Mouse (Mus musculus) layer of hippocampus, adult 9-10 months (tissue): Measurements from ENCODE around the gene Gatad2b.
"Not testable (repeated sequence)": the region's sequence is repeated elsewhere in the genome, so short reads cannot be mapped to it uniquely, and the experiment has no call there.

Source experiments
- DNase-seq: peaks from one replicate; pipeline ENCODE4 v3.0.0; 2022; ENCODE audit warnings: low spot score

Gatad2b gene

GRCm38 (mm10) chr3:90292345-90293275, at the start of gene Gatad2b:
TSS of gene Gatad2b (plus strand) at chr3:90293178.
- DNase-seq, result peak; percentile 100

GRCm38 (mm10) chr3:90245406-90245805, 47.6 kb upstream of the Gatad2b start:
- no peak for DNase-seq

- DNase-seq, result no peak
These were observed 45.4 kb upstream of the Gatad2b start for GRCm38 (mm10) chr3:90247630-90247959.

GRCm38 (mm10) chr3:90247960-90248745, 44.8 kb upstream of the Gatad2b start, which contains the start of gene Slc39a1:
TSS of gene Slc39a1 (plus strand) at chr3:90248172.
- peak; percentile 92 for DNase-seq

GRCm38 (mm10) chr3:90248746-90249100, 44.3 kb upstream of the Gatad2b start:
- no peak for DNase-seq

GRCm38 (mm10) chr3:90250791-90251190, 42.2 kb upstream of the Gatad2b start:
- DNase-seq, result no peak

- not testable (repeated sequence) for DNase-seq
These were observed 41.2 kb upstream of the Gatad2b start for GRCm38 (mm10) chr3:90251731-90252226.

GRCm38 (mm10) chr3:90252659-90253058, 40.3 kb upstream of the Gatad2b start:
- DNase-seq, result not testable (repeated sequence)

- not testable (repeated sequence) for DNase-seq
These were observed 39.8 kb upstream of the Gatad2b start for GRCm38 (mm10) chr3:90253174-90253573.

GRCm38 (mm10) chr3:90253653-90254418, 39.1 kb upstream of the Gatad2b start, which contains the start of gene Crtc2:
TSS of gene Crtc2 (plus strand) at chr3:90254163.
- peak; percentile 91 for DNase-seq

- no peak for DNase-seq
These were observed 38.4 kb upstream of the Gatad2b start for GRCm38 (mm10) chr3:90254419-90255193.

GRCm38 (mm10) chr3:90255194-90255565, 37.8 kb upstream of the Gatad2b start:
- DNase-seq, result no peak

- DNase-seq, result no peak
These were observed 37.1 kb upstream of the Gatad2b start for GRCm38 (mm10) chr3:90255784-90256353.

- DNase-seq, result no peak
These were observed 36.0 kb upstream of the Gatad2b start for GRCm38 (mm10) chr3:90256731-90257530.

- no peak for DNase-seq
These were observed 34.5 kb upstream of the Gatad2b start for GRCm38 (mm10) chr3:90258521-90258920.

- DNase-seq, result no peak
These were observed 29.7 kb upstream of the Gatad2b start for GRCm38 (mm10) chr3:90263121-90263771.

GRCm38 (mm10) chr3:90264687-90265033, 28.3 kb upstream of the Gatad2b start:
- DNase-seq, result no peak

GRCm38 (mm10) chr3:90265034-90265931, 27.7 kb upstream of the Gatad2b start, which contains the start of gene Dennd4b:
TSS of gene Dennd4b (plus strand) at chr3:90265185.
- DNase-seq, result peak; percentile 66
